Mouse (Mus musculus) right cerebral cortex, adult 18-20 months (tissue): ENCODE results near the gene Olfr493.

Experiments used
- DNase-seq: peaks from one replicate; pipeline ENCODE4 v3.0.0; 2022; ENCODE audit warnings: mixed read lengths

Gene Olfr493

GRCm38 (mm10) chr7:108346879-108347278 is at the start of gene Olfr493:
TSS of gene Olfr493 (minus strand) at chr7:108346979.
- DNase-seq: no peak

- no peak for DNase-seq
These were observed 46.1 kb upstream of the Olfr493 start, which contains the start of gene Olfr495 for GRCm38 (mm10) chr7:108392867-108393266. TSS of gene Olfr495 (plus strand) at chr7:108393167.

GRCm38 (mm10) chr7:108365035-108365434 is 18.3 kb upstream of the Olfr493 start, which contains the start of gene Olfr494:
TSS of gene Olfr494 (plus strand) at chr7:108365335.
- no peak for DNase-seq

GRCm38 (mm10) chr7:108323574-108323973 is 23.2 kb downstream of the Olfr493 start, which contains the start of gene Olfr492:
TSS of gene Olfr492 (minus strand) at chr7:108323674.
- DNase-seq: no peak

- no peak for DNase-seq
These were observed 33.6 kb downstream of the Olfr493 start, which contains the start of gene Olfr491 for GRCm38 (mm10) chr7:108313151-108313550. TSS of gene Olfr491 (plus strand) at chr7:108313451.
